Mouse (Mus musculus) spleen, postnatal 4 days (tissue): ENCODE results near the gene Hao1.

Experiments
- DNase-seq, 2 experiments: peaks; one replicate each; pipeline ENCODE4 v3.0.0; 2022; ENCODE audit warnings: low spot score in 2 of 2

The Hao1 gene

DNA sequence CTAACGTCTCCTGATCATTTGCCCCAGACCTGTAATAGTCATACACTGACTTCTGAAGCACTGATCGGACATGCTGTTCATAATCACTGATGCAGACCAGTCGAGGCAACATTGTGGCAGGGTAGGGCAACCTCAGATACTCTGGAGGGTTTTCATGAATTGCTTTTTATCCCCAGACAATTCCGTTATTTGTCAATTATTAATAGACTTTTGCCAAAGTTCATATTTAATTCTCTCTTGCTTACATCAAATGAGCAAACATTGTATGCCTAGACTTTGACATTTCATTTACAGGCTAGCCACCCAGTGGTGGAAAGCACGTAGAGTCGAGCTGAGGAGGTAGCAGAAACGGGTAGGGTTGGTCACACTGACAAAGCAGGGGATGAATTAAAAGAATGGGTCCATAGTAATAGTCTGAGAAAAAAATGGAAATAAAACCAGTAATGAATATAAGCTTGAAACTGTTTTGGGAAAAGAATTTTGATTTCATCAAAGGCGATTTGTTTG lies at the start of gene Hao1:
TSS of gene Hao1 (minus strand) at position 148 of the 507 bp plus-strand sequence.
- no peak for DNase-seq

- DNase-seq, result no peak
Observed at GRCm38 (mm10) chr2:134591081-134591694, 37.0 kb upstream of the Hao1 start.

DNA sequence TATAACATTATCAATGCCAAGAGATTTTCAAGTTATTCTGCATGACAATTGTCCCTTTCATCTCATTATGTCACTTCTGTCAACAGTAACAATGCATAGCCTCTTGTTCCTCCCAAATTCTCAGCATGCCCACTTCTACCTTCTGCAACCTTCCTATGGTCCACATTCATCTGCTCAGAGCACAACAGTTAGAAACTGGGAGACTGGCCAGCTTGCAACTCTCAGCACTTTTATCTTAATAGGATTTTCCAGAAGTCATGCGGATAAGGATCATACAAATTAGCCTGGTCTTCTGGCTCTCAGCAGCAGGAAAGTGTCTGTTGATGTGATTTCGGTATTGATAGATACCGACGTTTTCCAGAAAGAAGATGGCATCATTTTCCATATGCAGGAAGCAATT lies 31.1 kb upstream of the Hao1 start:
- no peak for DNase-seq

DNA sequence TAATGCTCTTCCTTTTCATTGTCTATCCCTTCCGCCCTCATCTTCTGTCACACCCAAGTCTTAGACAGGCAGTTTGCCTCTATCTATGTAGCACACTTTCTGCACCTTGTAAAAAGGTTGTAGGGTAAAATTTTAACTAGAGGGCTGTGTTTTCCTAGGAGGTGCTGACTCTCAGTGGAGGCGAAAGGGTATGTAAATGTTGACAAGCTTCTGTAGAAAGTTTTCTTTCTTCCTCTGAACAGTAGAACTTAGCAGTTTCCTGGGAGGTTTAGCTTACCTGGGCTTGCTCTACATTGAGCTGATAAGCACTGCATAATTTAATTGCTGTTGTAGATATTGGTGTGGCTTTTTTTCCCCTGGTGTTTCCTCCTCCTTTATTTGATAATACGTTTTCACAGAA lies 5.3 kb upstream of the Hao1 start:
- no peak for DNase-seq

GRCm38 (mm10) chr2:134552358-134552757 lies 1.8 kb downstream of the Hao1 start:
- no peak for DNase-seq

DNA sequence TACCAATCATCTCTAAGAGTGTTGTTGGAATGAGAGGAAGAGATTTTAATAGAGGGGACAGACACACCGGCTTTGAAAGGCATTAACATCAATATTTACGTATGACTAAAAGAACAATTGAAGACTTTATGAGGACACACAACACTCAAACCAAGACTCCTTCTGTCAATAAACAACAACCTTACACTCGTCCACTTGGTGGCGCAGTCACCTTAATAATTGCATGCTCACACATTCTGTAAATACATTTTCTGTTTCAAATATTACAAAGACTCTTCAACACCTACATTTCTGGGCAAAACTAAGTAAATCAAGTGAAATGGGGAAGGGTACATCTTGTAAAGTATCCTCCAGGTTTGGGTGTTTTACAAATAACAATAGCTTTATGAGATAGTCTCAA lies 4.4 kb downstream of the Hao1 start:
- peak in 1 of 2 experiments; percentile 64 for DNase-seq

DNA sequence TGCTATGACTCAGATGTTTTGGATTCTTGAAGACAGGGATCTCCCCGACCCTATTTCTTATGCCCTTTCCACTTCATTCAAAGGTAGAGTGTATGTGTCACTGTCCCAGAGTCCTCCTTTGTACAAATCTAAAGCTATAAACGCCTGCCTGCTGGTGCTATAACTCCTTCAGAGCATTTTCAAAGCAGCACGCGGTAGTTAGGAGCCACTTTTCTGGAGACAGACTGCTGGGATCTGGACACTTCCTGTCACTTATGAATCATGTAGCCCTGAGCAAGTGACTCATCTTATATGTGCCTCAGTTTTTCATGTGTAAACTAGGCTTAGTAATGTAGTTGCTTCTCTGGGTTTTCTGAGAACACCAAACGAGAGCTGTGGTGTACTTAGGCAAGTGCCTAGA lies 9.1 kb downstream of the Hao1 start:
- DNase-seq, result no peak

- no peak for DNase-seq
Observed at GRCm38 (mm10) chr2:134544321-134545065, 9.7 kb downstream of the Hao1 start.

- no peak for DNase-seq
Observed at GRCm38 (mm10) chr2:134543501-134543900, 10.7 kb downstream of the Hao1 start.

DNA sequence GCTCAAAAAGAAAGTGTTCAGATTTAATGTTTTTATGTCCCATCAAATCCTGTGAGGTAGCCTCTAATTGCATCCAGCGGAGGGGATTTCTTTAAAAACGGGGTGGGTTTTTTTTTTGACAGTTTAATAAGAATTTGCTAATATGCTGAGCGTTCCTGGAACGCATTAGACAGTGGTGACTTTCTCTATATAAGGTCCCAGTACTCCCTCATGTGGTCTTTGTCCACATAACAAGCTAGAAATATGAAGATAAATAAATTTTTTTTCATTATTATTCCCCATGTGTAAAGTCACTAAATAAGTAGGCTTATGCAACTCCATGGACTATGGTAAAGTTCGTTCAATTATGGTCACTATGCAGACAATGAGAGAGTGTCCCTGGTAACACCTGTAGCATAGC lies 13.1 kb downstream of the Hao1 start:
- no peak for DNase-seq

- DNase-seq, result no peak
Observed at GRCm38 (mm10) chr2:134538451-134538850, 15.7 kb downstream of the Hao1 start.

DNA sequence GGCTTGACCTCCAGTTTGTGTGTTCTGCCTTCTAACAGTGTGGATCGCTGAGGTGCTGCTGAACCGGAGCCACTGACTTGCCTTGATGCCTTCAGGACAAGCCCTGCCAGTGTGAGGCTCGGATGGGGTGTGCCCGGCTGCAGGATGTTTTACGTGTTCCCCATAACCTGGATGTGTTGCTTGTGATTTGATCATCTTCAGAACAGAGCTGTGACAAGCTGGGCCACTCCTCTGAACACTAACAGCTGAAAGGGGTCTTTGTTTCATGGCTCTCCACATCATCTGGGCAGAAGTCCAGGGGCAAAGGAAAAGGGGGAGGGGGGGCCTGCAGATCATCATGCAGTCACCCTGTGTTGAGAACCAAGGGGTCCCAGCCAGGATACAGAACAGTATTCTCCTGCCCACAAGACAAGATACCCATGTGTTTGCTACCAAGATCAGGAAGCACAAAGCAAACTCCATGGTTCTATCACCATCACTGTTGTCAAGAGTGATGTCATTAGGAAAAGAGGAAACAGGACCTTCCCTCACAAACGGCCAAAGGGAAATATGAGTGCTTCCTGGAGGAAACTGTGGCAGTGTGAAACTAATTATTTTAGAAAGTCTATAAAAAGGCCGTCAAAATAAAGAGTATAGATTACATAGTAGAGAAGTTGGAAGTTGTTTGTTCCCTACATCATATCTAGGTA lies 25.9 kb downstream of the Hao1 start:
- DNase-seq, result no peak

DNA sequence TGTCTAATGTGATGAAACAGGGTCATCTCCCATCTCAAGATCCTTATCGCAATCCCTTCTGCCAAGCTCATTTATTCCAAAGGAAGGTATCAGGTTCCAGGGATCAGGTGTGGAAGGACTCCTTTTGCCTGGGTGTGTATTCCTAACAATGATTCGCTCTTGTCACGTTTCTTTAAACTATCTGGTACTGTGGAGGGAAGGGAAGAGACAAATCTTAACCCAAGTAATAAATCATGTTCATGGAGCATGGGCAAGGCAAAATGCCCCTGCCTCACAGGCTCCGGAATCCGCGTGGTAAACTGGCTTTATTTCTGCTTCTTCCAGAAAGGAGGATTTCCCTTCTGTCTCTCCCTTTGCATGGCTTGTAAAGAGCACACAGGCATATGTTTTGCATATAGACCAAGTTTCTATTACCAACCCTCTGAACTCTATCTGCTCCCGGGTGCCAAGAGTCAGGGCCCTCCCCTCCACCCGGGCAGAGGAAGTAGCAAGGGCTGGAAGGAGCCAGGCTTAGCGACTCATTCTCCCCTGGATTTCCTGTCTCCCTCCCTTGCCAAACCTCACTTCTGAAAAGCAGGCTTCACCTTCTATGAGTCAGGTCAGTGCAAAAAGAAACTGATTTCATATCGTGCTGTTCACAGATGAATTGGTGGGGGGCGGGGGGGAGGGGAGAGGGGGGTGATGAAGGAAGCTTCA lies 26.6 kb downstream of the Hao1 start:
- DNase-seq, result no peak

GRCm38 (mm10) chr2:134518042-134518441 lies 36.1 kb downstream of the Hao1 start:
- DNase-seq, result no peak

- DNase-seq, result no peak
Observed at GRCm38 (mm10) chr2:134499777-134500176, 54.4 kb downstream of the Hao1 start.

- DNase-seq, result no peak
Observed at GRCm38 (mm10) chr2:134498450-134498849, 55.7 kb downstream of the Hao1 start.

- no peak for DNase-seq
Observed at GRCm38 (mm10) chr2:134488671-134489070, 65.5 kb downstream of the Hao1 start.

DNA sequence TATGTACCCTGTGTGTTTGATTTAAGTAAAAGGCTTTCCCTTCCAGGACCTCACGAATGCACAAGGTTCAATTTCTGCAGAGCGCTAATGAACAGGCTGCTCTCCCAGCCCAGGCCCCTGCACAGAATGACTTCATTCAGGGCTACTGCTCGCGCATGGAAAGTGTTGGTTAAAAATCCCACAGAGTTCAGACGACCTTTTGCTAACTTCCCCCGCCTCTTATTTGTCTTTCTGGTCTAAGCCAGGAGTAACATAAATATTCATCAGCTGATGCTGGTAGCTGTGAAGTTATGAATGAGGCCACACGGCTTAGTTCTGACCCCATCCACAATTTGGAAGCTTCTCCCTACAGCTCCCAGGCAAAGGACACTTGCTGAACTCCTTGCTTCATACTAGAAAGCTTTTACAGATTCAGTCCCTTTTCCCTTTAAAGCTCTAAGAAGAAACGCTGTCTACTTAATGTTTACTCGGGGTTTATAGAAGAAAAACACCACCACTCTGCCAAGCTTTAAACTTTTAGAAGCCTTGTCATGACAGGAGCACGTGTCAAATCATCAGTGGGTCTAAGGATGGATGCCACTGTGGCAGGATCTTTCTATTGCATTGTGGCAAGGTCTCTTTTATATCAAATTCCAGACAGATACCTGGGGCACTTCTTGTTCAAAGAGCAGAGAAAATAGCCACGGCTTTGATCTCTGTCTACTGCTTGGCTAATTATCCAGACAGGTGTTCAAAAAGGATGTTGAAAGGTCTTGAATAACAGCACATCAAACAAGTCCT lies 67.9 kb downstream of the Hao1 start:
- no peak for DNase-seq

DNA sequence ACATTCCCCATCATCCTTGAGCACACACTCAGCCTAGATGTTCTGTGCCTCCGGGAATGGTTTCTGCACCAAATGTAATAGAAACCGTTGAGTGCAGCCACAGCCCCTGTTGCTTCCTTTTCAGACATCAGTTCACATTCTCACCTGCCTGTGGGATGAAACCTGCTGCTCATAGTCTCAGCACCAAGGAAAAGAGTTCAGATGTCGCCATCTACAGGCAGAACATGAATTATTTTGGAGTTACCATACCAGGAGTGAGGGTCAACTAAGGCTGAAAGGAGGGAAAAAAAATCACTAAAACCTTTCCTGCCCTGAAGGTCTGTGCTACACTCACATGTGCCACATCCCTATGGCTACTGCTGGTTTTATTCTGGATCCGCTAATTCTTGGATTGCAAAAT lies 71.5 kb downstream of the Hao1 start:
- no peak for DNase-seq

DNA sequence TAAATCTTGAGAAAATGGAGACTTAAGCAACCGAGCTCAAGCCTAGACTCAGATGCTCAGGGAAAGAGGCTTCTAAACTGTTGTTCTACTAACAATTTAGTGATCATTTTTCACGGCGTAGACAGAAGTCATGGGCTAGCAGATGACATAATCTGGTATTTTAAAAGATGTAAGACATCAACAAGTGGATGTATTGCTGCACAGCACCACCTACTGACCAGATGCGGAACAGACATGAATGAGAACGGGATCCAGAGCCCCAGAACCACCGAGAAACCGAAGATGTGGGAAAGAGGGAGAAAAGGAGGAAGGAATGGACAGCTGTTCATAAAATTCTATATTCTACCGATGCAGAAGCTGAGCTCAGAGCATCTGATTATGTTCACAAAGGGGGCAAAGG lies 72.4 kb downstream of the Hao1 start:
- peak in 1 of 2 experiments; percentile 29 for DNase-seq

DNA sequence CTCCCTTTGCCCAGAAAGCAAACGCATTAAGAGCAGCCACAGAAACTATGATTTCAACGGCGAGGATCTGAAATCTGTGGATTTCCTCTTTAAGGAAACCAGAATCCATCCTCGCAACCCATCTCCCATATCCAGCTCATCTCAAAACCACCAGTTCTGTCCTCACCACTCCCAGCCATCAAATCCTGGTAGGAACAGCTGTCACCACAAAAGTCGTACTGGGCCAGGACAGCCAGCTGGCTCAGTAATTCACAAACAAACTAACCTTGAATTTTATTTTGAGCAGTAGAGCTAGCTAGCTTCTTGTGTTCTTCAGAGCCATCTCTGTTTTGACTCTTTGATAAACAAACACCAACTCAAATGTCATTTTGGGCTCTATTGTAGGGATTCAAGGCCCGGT lies 73.0 kb downstream of the Hao1 start:
- DNase-seq, result no peak
